Mouse (Mus musculus): ENCODE measurements around the gene Gpd1. TPM values are rescaled to one million over a fixed set of nuclear protein-coding genes. Genes with fewer than 3 reads are reported as not detected.

Gene Gpd1
- 36.3 and 42.2 TPM in 2 replicates for polyA plus RNA-seq (2015; fragmentation: Nextera tagmentation; extraction: Ambion mirVana)

- Histone ChIP-seq H3K4me3 (ENCODE audit: low read depth, low read length) (peak within 1 kb of the TSS; percentile 35), H3K36me3 (ENCODE audit: control insufficient read depth, insufficient read depth) (no peaks in the 10 kb centered on the region), H3K4me1 (ENCODE audit: control insufficient read depth, low read depth, low read length) (peaks cover 18% of the 10 kb centered on the region), H3K4me2 (ENCODE audit: low read depth, low read length) (peak within 1 kb of the TSS; percentile 36), H3K27me3 (ENCODE audit: control insufficient read depth, insufficient read depth, low read depth, low read length) (no peaks in the 10 kb centered on the region), H3K27ac (ENCODE audit: low read length) (peak within 1 kb of the TSS; percentile 58), H3K9ac (ENCODE audit: low read depth, low read length) (peak within 1 kb of the TSS; percentile 19; the same call in 1 of the 2 replicates), H3K9me3 (replicated peaks; ENCODE audit: control insufficient read depth, low read length) (no peaks in the 10 kb centered on the region)
- WGBS (ENCODE audit: insufficient replicate concordance): 48% methylated on average over 26 of the region's 26 CpGs
- no peak for ATAC-seq (ENCODE audit: low read depth)
Observed at GRCm38 (mm10) chr15:99717386-99718334, at the start of gene Gpd1. TSS of gene Gpd1 (plus strand) at chr15:99717515.

- no peaks in the 10 kb centered on the region for H3K36me3 ChIP-seq (ENCODE audit: control insufficient read depth, insufficient read depth)
- 75% methylated on average over 2 of the region's 2 CpGs for WGBS (ENCODE audit: insufficient replicate concordance)
- peaks cover 80% of the 10 kb centered on the region for H3K27me3 ChIP-seq (ENCODE audit: control insufficient read depth, insufficient read depth, low read depth, low read length)
- H3K4me2 ChIP-seq (ENCODE audit: low read depth, low read length): no peak overlapping the region
- H3K27ac ChIP-seq (ENCODE audit: low read length): no peak overlapping the region
- no peak overlapping the region for H3K4me3 ChIP-seq (ENCODE audit: low read depth, low read length)
- peaks cover 22% of the 10 kb centered on the region for H3K4me1 ChIP-seq (ENCODE audit: control insufficient read depth, low read depth, low read length)
- no peak for ATAC-seq (ENCODE audit: low read depth)
- H3K9ac ChIP-seq (ENCODE audit: low read depth, low read length): no peak overlapping the region
- H3K9me3 ChIP-seq (replicated peaks; ENCODE audit: control insufficient read depth, low read length): no peaks in the 10 kb centered on the region; the same call in 1 of the 2 replicates
Observed at GRCm38 (mm10) chr15:99667544-99667943, 49.8 kb upstream of the Gpd1 start.

DNA sequence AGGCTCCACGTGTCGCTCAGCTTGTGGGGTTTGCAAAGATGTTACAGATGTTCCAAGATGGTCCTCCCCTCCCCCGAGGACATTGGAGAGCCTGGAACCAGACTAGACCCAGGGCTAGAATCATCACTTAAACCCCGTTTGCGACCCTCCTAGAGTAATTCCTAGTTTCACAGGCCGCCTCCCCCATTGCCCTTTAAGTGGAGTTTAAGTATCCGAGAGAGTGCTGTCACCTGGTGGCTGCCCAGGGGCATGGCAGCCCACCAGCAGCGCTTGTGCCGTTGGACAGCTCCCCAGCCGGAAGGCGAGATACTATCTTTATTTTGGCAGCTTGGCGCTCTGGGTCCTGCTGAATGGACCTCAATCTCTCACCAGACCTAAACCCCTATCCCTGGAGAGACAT lies 48.4 kb upstream of the Gpd1 start:
- Histone ChIP-seq H3K27me3 (ENCODE audit: control insufficient read depth, insufficient read depth, low read depth, low read length) (peaks cover 87% of the 10 kb centered on the region), H3K36me3 (ENCODE audit: control insufficient read depth, insufficient read depth) (no peaks in the 10 kb centered on the region), H3K4me2 (ENCODE audit: low read depth, low read length) (no peak overlapping the region), H3K4me3 (ENCODE audit: low read depth, low read length) (no peak overlapping the region), H3K9me3 (replicated peaks; ENCODE audit: control insufficient read depth, low read length) (no peaks in the 10 kb centered on the region; the same call in 1 of the 2 replicates), H3K4me1 (ENCODE audit: control insufficient read depth, low read depth, low read length) (peaks cover 19% of the 10 kb centered on the region), H3K9ac (ENCODE audit: low read depth, low read length) (no peak overlapping the region), H3K27ac (ENCODE audit: low read length) (no peak overlapping the region)
- ATAC-seq (ENCODE audit: low read depth): no peak
- 5% methylated on average over 12 of the region's 12 CpGs for WGBS (ENCODE audit: insufficient replicate concordance)

GRCm38 (mm10) chr15:99669392-99669791 lies 47.9 kb upstream of the Gpd1 start:
- Histone ChIP-seq H3K27ac (ENCODE audit: low read length) (no peak overlapping the region), H3K36me3 (ENCODE audit: control insufficient read depth, insufficient read depth) (no peaks in the 10 kb centered on the region), H3K9ac (ENCODE audit: low read depth, low read length) (no peak overlapping the region), H3K9me3 (replicated peaks; ENCODE audit: control insufficient read depth, low read length) (no peaks in the 10 kb centered on the region; the same call in 1 of the 2 replicates), H3K27me3 (ENCODE audit: control insufficient read depth, insufficient read depth, low read depth, low read length) (peaks cover 90% of the 10 kb centered on the region), H3K4me2 (ENCODE audit: low read depth, low read length) (no peak overlapping the region), H3K4me1 (ENCODE audit: control insufficient read depth, low read depth, low read length) (peaks cover 14% of the 10 kb centered on the region), H3K4me3 (ENCODE audit: low read depth, low read length) (no peak overlapping the region)
- 0% methylated on average over 1 of the region's 1 CpGs for WGBS (ENCODE audit: insufficient replicate concordance)
- no peak for ATAC-seq (ENCODE audit: low read depth)

DNA sequence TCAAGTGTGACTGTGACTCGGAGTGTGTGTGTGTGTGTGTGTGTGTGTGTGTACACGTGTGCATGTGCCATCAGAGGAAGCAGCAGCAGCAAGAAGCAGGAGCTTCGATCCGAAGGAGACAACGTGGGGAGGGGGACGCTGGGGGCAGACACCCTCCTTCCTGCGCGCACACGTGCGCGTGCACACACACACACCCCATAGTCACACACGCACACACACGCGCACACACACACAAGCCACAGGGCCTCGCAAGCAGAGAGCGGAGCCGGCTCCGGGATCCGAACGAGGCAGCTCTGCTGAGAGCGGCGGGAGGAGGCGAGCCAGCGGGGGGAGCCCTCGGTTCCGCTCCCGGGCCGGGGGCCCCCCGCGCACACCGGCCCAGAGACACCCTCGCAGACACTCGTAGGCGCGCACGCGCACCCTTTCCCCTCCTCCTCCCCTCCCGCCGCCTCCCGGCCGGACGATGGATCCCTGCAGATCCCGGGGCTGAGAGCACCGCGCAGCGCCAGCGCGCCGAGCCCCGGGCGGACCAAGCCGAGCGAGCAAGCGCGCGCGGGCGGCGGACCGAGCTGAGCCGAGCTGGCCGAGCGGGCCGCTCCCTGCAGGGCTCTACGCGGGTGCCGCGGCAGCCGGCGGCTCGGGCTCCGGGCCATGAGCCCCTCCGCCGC lies 47.0 kb upstream of the Gpd1 start, which contains the start of gene Asic1:
TSS of gene Asic1 (plus strand) at position 215 of the 668 bp plus-strand sequence.
- under 1% methylated on average over 63 of the region's 74 CpGs for WGBS (ENCODE audit: insufficient replicate concordance)
- Histone ChIP-seq H3K9ac (ENCODE audit: low read depth, low read length) (no peak within 1 kb of the TSS), H3K4me3 (ENCODE audit: low read depth, low read length) (peak within 1 kb of the TSS; percentile 50), H3K36me3 (ENCODE audit: control insufficient read depth, insufficient read depth) (no peaks in the 10 kb centered on the region), H3K27me3 (ENCODE audit: control insufficient read depth, insufficient read depth, low read depth, low read length) (peaks cover 87% of the 10 kb centered on the region), H3K9me3 (replicated peaks; ENCODE audit: control insufficient read depth, low read length) (no peaks in the 10 kb centered on the region; the same call in 1 of the 2 replicates), H3K27ac (ENCODE audit: low read length) (no peak within 1 kb of the TSS), H3K4me2 (ENCODE audit: low read depth, low read length) (peak within 1 kb of the TSS; percentile 66), H3K4me1 (ENCODE audit: control insufficient read depth, low read depth, low read length) (peaks cover 5% of the 10 kb centered on the region)
- ATAC-seq (ENCODE audit: low read depth): peak; percentile 72

DNA sequence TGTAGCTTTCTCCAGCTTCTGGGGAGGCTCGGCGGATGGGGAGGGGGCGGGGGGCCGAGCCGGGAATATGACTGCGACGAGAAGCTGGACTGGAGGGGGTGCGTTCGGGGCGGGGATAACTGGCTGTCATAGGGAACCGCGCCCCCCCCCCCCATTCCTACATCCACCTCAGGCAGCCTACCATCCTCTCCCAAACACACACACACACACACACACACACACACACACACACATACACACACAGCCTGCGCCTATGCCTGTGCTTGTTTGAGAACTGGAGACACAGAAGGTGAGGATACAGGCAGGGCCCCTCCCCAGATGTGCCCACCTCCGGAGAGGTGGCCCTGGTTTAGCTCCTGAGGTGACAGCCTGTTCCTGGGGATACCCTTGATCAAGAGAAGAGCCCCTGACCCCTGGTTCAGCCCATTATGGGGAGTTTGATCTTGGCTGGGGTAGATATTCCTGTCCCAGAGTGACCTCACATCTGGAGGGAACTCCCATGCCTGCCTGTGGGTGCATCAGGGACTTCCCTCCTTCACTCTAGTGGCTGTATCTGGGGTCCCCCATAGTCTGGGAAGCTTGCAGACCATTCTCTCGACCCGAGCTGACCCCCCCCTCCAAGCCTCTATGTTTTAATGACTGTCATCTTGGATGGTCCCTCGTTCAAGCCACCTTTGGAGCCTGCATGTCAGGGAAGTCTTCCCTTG lies 46.2 kb upstream of the Gpd1 start:
- Histone ChIP-seq H3K4me2 (ENCODE audit: low read depth, low read length) (peak overlapping the region; percentile 66), H3K4me1 (ENCODE audit: control insufficient read depth, low read depth, low read length) (peaks cover 2% of the 10 kb centered on the region), H3K36me3 (ENCODE audit: control insufficient read depth, insufficient read depth) (no peaks in the 10 kb centered on the region), H3K27me3 (ENCODE audit: control insufficient read depth, insufficient read depth, low read depth, low read length) (peaks cover 81% of the 10 kb centered on the region), H3K4me3 (ENCODE audit: low read depth, low read length) (peak overlapping the region; percentile 50), H3K27ac (ENCODE audit: low read length) (no peak overlapping the region), H3K9me3 (replicated peaks; ENCODE audit: control insufficient read depth, low read length) (no peaks in the 10 kb centered on the region; the same call in 1 of the 2 replicates), H3K9ac (ENCODE audit: low read depth, low read length) (no peak overlapping the region)
- whole genome bisulfite sequencing (ENCODE audit: insufficient replicate concordance): 11% methylated on average over 7 of the region's 17 CpGs
- ATAC-seq (ENCODE audit: low read depth): no peak

GRCm38 (mm10) chr15:99671783-99672182 lies 45.5 kb upstream of the Gpd1 start:
- H3K9ac ChIP-seq (ENCODE audit: low read depth, low read length): no peak overlapping the region
- H3K4me1 ChIP-seq (ENCODE audit: control insufficient read depth, low read depth, low read length): peaks cover 2% of the 10 kb centered on the region
- H3K36me3 ChIP-seq (ENCODE audit: control insufficient read depth, insufficient read depth): no peaks in the 10 kb centered on the region
- ATAC-seq (ENCODE audit: low read depth): no peak
- no peak overlapping the region for H3K27ac ChIP-seq (ENCODE audit: low read length)
- H3K4me3 ChIP-seq (ENCODE audit: low read depth, low read length): no peak overlapping the region
- peaks cover 74% of the 10 kb centered on the region for H3K27me3 ChIP-seq (ENCODE audit: control insufficient read depth, insufficient read depth, low read depth, low read length)
- 48% methylated on average over 14 of the region's 14 CpGs for WGBS (ENCODE audit: insufficient replicate concordance)
- H3K4me2 ChIP-seq (ENCODE audit: low read depth, low read length): no peak overlapping the region
- no peaks in the 10 kb centered on the region; the same call in 1 of the 2 replicates for H3K9me3 ChIP-seq (replicated peaks; ENCODE audit: control insufficient read depth, low read length)

DNA sequence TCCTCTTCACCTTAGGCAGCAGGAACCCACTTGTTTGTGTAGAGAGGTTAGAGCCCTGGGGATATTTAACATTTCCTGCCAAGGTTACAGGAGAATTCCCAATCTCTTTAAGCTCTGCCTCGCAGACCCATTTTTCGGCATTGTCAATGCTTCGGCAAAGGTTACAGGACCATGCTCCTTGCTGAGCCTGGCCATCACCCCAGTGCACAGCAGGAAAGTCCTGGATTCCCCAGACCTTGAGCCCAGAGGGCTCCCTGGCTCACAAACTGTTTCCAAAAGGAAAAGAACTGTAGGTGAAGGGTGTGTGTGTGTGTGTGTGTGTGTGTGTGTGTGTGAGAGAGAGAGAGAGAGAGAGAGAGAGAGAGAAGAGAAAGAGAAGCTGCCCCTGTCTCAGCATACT lies 42.4 kb upstream of the Gpd1 start:
- H3K9me3 ChIP-seq (replicated peaks; ENCODE audit: control insufficient read depth, low read length): no peaks in the 10 kb centered on the region
- no peaks in the 10 kb centered on the region for H3K36me3 ChIP-seq (ENCODE audit: control insufficient read depth, insufficient read depth)
- no peak overlapping the region for H3K9ac ChIP-seq (ENCODE audit: low read depth, low read length)
- H3K27ac ChIP-seq (ENCODE audit: low read length): no peak overlapping the region
- WGBS (ENCODE audit: insufficient replicate concordance): 66% methylated on average over 3 of the region's 3 CpGs
- no peak overlapping the region for H3K4me3 ChIP-seq (ENCODE audit: low read depth, low read length)
- H3K27me3 ChIP-seq (ENCODE audit: control insufficient read depth, insufficient read depth, low read depth, low read length): peaks cover 51% of the 10 kb centered on the region
- no peak for ATAC-seq (ENCODE audit: low read depth)
- no peak overlapping the region for H3K4me2 ChIP-seq (ENCODE audit: low read depth, low read length)
- peaks cover 2% of the 10 kb centered on the region for H3K4me1 ChIP-seq (ENCODE audit: control insufficient read depth, low read depth, low read length)
